Mouse (Mus musculus) midbrain, embryonic 12.5 days (tissue): Measurements from ENCODE around the gene A1cf. TPM values are rescaled to one million over a fixed set of nuclear protein-coding genes. Genes with fewer than 3 reads are reported as not detected.

Experiments used
- ATAC-seq: fragments of 200-750 bp; cut with Nextera tagmentation; 2 replicates; pipeline ENCODE4 v1.8.0; 2017; ENCODE audit warnings: low read depth, moderate TSS enrichment, moderate library complexity; ENCODE audit not compliant: low FRiP score
- H3K27ac ChIP-seq: fragments of 300-500 bp; sonication (generic); replicated peaks from 2 replicates; pipeline ENCODE4 v1.5.1; 2016; ENCODE audit warnings: mild to moderate bottlenecking
- H3K27me3 ChIP-seq: fragments of 300-500 bp; sonication (generic); 2 replicates; pipeline ENCODE4 v1.6.1; 2016; ENCODE audit warnings: mild to moderate bottlenecking
- H3K36me3 ChIP-seq: fragments of 300-500 bp; sonication (generic); 2 replicates; pipeline ENCODE4 v1.6.1; 2016
- H3K4me1 ChIP-seq: fragments of 300-500 bp; sonication (generic); 2 replicates; pipeline ENCODE4 v1.6.1; 2016
- H3K4me2 ChIP-seq: fragments of 300-500 bp; sonication (generic); replicated peaks from 2 replicates; pipeline ENCODE4 v1.6.1; 2016; ENCODE audit warnings: mild to moderate bottlenecking, moderate library complexity
- H3K4me3 ChIP-seq: fragments of 300-500 bp; sonication (generic); 2 replicates; pipeline ENCODE4 v1.5.1; 2016; ENCODE audit warnings: mild to moderate bottlenecking
- H3K9ac ChIP-seq: fragments of 300-500 bp; sonication (generic); replicated peaks from 2 replicates; pipeline ENCODE4 v1.6.1; 2016; ENCODE audit warnings: mild to moderate bottlenecking, moderate library complexity
- H3K9me3 ChIP-seq: fragments of 300-500 bp; sonication (generic); 2 replicates; pipeline ENCODE4 v1.6.1; 2016; ENCODE audit warnings: mild to moderate bottlenecking
- WGBS: fragments of 180-500 bp; shearing (Covaris S2); methylation state at CpG from one replicate; pipeline ENCODE4 v1.1.7; 2016; 5-methylcytosine and 5-hydroxymethylcytosine counted together
- polyA plus RNA-seq: library from polyadenylated mRNA; unstranded; fragments of >200 nt; fragmentation: Nextera tagmentation; extraction: Ambion mirVana; gene quantifications from 2 replicates; pipeline ENCODE4 v1.2.1, GENCODE M21; 2016

Gene A1cf
- polyA plus RNA-seq, 1 experiment from 2014 or later = not detected

- H3K27ac ChIP-seq = no peak overlapping the region
- WGBS = 88% methylated on average over 4 of the region's 4 CpGs
- no peak for ATAC-seq
- H3K9me3 ChIP-seq = no peaks in the 10 kb centered on the region
- no peak overlapping the region for H3K4me2 ChIP-seq
- no peaks in the 10 kb centered on the region for H3K36me3 ChIP-seq
- no peaks in the 10 kb centered on the region for H3K27me3 ChIP-seq
- H3K9ac ChIP-seq = no peak overlapping the region
- H3K4me1 ChIP-seq = no peaks in the 10 kb centered on the region
- H3K4me3 ChIP-seq = no peak overlapping the region
Observed at GRCm38 (mm10) chr19:31954696-31955095, 86.1 kb downstream of the A1cf start.

- Histone ChIP-seq H3K4me1 (no peaks in the 10 kb centered on the region), H3K4me3 (no peak overlapping the region), H3K27ac (no peak overlapping the region), H3K9me3 (no peaks in the 10 kb centered on the region), H3K36me3 (no peaks in the 10 kb centered on the region), H3K4me2 (no peak overlapping the region), H3K9ac (no peak overlapping the region), H3K27me3 (no peaks in the 10 kb centered on the region)
- 79% methylated on average over 2 of the region's 2 CpGs for WGBS
- no peak for ATAC-seq
Observed at GRCm38 (mm10) chr19:31956359-31956758, 87.8 kb downstream of the A1cf start.

GRCm38 (mm10) chr19:31960434-31960833, 91.9 kb downstream of the A1cf start:
- ATAC-seq = no peak
- Histone ChIP-seq H3K4me2 (no peak overlapping the region), H3K9ac (no peak overlapping the region), H3K4me1 (no peaks in the 10 kb centered on the region), H3K27me3 (no peaks in the 10 kb centered on the region), H3K27ac (no peak overlapping the region), H3K36me3 (no peaks in the 10 kb centered on the region), H3K4me3 (no peak overlapping the region), H3K9me3 (no peaks in the 10 kb centered on the region)
- 94% methylated on average over 2 of the region's 2 CpGs for WGBS

GRCm38 (mm10) chr19:31963147-31963546, 94.6 kb downstream of the A1cf start:
- no peaks in the 10 kb centered on the region for H3K9me3 ChIP-seq
- ATAC-seq = no peak
- no peak overlapping the region for H3K9ac ChIP-seq
- no peak overlapping the region for H3K4me3 ChIP-seq
- WGBS = 70% methylated on average over 3 of the region's 3 CpGs
- no peaks in the 10 kb centered on the region for H3K4me1 ChIP-seq
- H3K36me3 ChIP-seq = no peaks in the 10 kb centered on the region
- H3K27ac ChIP-seq = no peak overlapping the region
- no peak overlapping the region for H3K4me2 ChIP-seq
- H3K27me3 ChIP-seq = no peaks in the 10 kb centered on the region

GRCm38 (mm10) chr19:31967933-31968532, 99.5 kb downstream of the A1cf start:
- WGBS = 82% methylated on average over 5 of the region's 5 CpGs

GRCm38 (mm10) chr19:31971405-31971804, 102.8 kb downstream of the A1cf start:
- no peak for ATAC-seq
- Histone ChIP-seq H3K36me3 (no peaks in the 10 kb centered on the region), H3K4me2 (no peak overlapping the region), H3K9me3 (no peaks in the 10 kb centered on the region), H3K27me3 (no peaks in the 10 kb centered on the region), H3K27ac (no peak overlapping the region), H3K4me1 (no peaks in the 10 kb centered on the region), H3K9ac (no peak overlapping the region), H3K4me3 (no peak overlapping the region)
- WGBS = 60% methylated on average over 3 of the region's 3 CpGs

More at GRCm38 (mm10) chr19:31967933-31968532, 99.5 kb downstream of the A1cf start:
- Histone ChIP-seq H3K4me1 (no peaks in the 10 kb centered on the region), H3K9ac (no peak overlapping the region), H3K27me3 (no peaks in the 10 kb centered on the region), H3K4me3 (no peak overlapping the region), H3K36me3 (no peaks in the 10 kb centered on the region), H3K4me2 (no peak overlapping the region), H3K27ac (no peak overlapping the region), H3K9me3 (no peaks in the 10 kb centered on the region)
- no peak for ATAC-seq

- Histone ChIP-seq H3K4me3 (no peak overlapping the region), H3K27ac (no peak overlapping the region), H3K36me3 (no peaks in the 10 kb centered on the region), H3K27me3 (no peaks in the 10 kb centered on the region), H3K9me3 (no peaks in the 10 kb centered on the region), H3K4me1 (no peaks in the 10 kb centered on the region), H3K9ac (no peak overlapping the region), H3K4me2 (no peak overlapping the region)
- peak; percentile 87 for ATAC-seq
- WGBS = 9% methylated on average over 6 of the region's 6 CpGs
Observed at GRCm38 (mm10) chr19:31971998-31972397, 103.4 kb downstream of the A1cf start.

GRCm38 (mm10) chr19:31975882-31976281, 107.3 kb downstream of the A1cf start:
- 70% methylated on average over 2 of the region's 2 CpGs for whole genome bisulfite sequencing
- H3K4me2 ChIP-seq = no peak overlapping the region
- H3K27me3 ChIP-seq = no peaks in the 10 kb centered on the region
- no peak overlapping the region for H3K4me3 ChIP-seq
- H3K9me3 ChIP-seq = no peaks in the 10 kb centered on the region
- ATAC-seq = no peak
- H3K27ac ChIP-seq = no peak overlapping the region
- no peaks in the 10 kb centered on the region for H3K4me1 ChIP-seq
- no peak overlapping the region for H3K9ac ChIP-seq
- no peaks in the 10 kb centered on the region for H3K36me3 ChIP-seq

- Histone ChIP-seq H3K27me3 (no peaks in the 10 kb centered on the region), H3K36me3 (no peaks in the 10 kb centered on the region), H3K4me2 (no peak overlapping the region), H3K4me1 (no peaks in the 10 kb centered on the region), H3K4me3 (no peak overlapping the region), H3K9ac (no peak overlapping the region), H3K9me3 (no peaks in the 10 kb centered on the region), H3K27ac (no peak overlapping the region)
- 93% methylated on average over 6 of the region's 6 CpGs for WGBS
- ATAC-seq = no peak
Observed at GRCm38 (mm10) chr19:31991057-31991456, 122.5 kb downstream of the A1cf start.

GRCm38 (mm10) chr19:31996916-31997315, 128.4 kb downstream of the A1cf start:
- Histone ChIP-seq H3K9me3 (no peaks in the 10 kb centered on the region), H3K4me1 (no peaks in the 10 kb centered on the region), H3K4me3 (no peak overlapping the region), H3K4me2 (no peak overlapping the region), H3K27ac (no peak overlapping the region), H3K27me3 (no peaks in the 10 kb centered on the region), H3K36me3 (no peaks in the 10 kb centered on the region), H3K9ac (no peak overlapping the region)
- no peak for ATAC-seq
- WGBS = 95% methylated on average over 3 of the region's 3 CpGs

Other genes with a start within 250 kb of the A1cf start
- 6.4 and 8.7 TPM in 2 replicates for gene Prkg1, start 103.7 kb upstream of the A1cf start, polyA plus RNA-seq
- 0.42 and 0.50 TPM in 2 replicates for gene Asah2, start 239.4 kb downstream of the A1cf start, polyA plus RNA-seq